Mouse (Mus musculus) limb, embryonic 14.5 days (tissue): Measurements from ENCODE around the gene Med17. TPM values are rescaled to one million over a fixed set of nuclear protein-coding genes. Genes with fewer than 3 reads are reported as not detected.

ENCODE experiments used
- ATAC-seq: fragments of 200-750 bp; cut with Nextera tagmentation; 2 replicates; pipeline ENCODE4 v1.8.0; 2017; ENCODE audit warnings: low read depth, moderate number of reproducible peaks, moderate TSS enrichment; ENCODE audit not compliant: low FRiP score
- DNase-seq: peaks from one replicate; pipeline ENCODE4 v3.0.0-alpha.2; 2015; ENCODE audit warnings: low spot score
- H3K27ac ChIP-seq: fragments of 300-500 bp; sonication (generic); replicated peaks from 2 replicates; pipeline ENCODE4 v1.5.1; 2014; ENCODE audit warnings: low read depth, mild to moderate bottlenecking, low read length, moderate library complexity, mixed read lengths
- H3K27me3 ChIP-seq: fragments of 300-500 bp; sonication (generic); 2 replicates; pipeline ENCODE4 v1.6.1; 2014; ENCODE audit warnings: low read length, mixed read lengths; ENCODE audit not compliant: control insufficient read depth, insufficient read depth
- H3K36me3 ChIP-seq: fragments of 300-500 bp; sonication (generic); 2 replicates; pipeline ENCODE4 v1.6.1; 2014; ENCODE audit warnings: mild to moderate bottlenecking, low read length, moderate library complexity, mixed read lengths; ENCODE audit not compliant: control insufficient read depth, insufficient read depth
- H3K4me1 ChIP-seq: fragments of 300-500 bp; sonication (generic); 2 replicates; pipeline ENCODE4 v1.6.1; 2014; ENCODE audit warnings: antibody characterized with exemption, low read length, mixed read lengths; ENCODE audit not compliant: control insufficient read depth, insufficient read depth
- H3K4me2 ChIP-seq: fragments of 300-500 bp; sonication (generic); replicated peaks from 2 replicates; pipeline ENCODE4 v1.6.1; 2014; ENCODE audit warnings: low read depth, mild to moderate bottlenecking, low read length, moderate library complexity; ENCODE audit not compliant: severe bottlenecking
- H3K4me3 ChIP-seq: fragments of 300-500 bp; sonication (generic); replicated peaks from 2 replicates; pipeline ENCODE4 v1.5.1; 2014; ENCODE audit warnings: low read length
- H3K9ac ChIP-seq: fragments of 300-500 bp; sonication (generic); 2 replicates; pipeline ENCODE4 v1.6.1; 2014; ENCODE audit warnings: mild to moderate bottlenecking, low read depth, low read length, moderate library complexity; ENCODE audit not compliant: severe bottlenecking
- H3K9me3 ChIP-seq: fragments of 300-500 bp; sonication (generic); 2 replicates; pipeline ENCODE4 v1.6.1; 2016; ENCODE audit warnings: low read length; ENCODE audit not compliant: control insufficient read depth
- POLR2A ChIP-seq: fragments of 200-500 bp; IDR thresholded peaks from 2 replicates; pipeline ENCODE4 v1.8.0; 2012; ENCODE audit warnings: inconsistent platforms, mild to moderate bottlenecking, moderate library complexity, borderline replicate concordance; ENCODE audit not compliant: insufficient read depth, insufficient read length; ENCODE audit errors: extremely low read depth
- WGBS: fragments of 180-500 bp; shearing (Covaris S2); extraction: QIAGEN DNeasy Blood & Tissue Kit; methylation state at CpG from one replicate; pipeline ENCODE4 v1.1.7; 2014; 5-methylcytosine and 5-hydroxymethylcytosine counted together
- polyA plus RNA-seq, 2 experiments: library from polyadenylated mRNA; depleted of rRNA in 1 of 2; stranded (reverse) in 1 of 2; unstranded in 1 of 2; fragments of >200 nt; fragmentation: Nextera tagmentation in 1 of 2; extraction: Ambion mirVana in 1 of 2; gene quantifications; 2 replicates each; pipeline versions ENCODE4 v1.2.1 to v1.2.3; 2012 to 2014

The Med17 gene
- polyA plus RNA-seq, 2 experiments: 33.6 to 46.4 TPM

DNA sequence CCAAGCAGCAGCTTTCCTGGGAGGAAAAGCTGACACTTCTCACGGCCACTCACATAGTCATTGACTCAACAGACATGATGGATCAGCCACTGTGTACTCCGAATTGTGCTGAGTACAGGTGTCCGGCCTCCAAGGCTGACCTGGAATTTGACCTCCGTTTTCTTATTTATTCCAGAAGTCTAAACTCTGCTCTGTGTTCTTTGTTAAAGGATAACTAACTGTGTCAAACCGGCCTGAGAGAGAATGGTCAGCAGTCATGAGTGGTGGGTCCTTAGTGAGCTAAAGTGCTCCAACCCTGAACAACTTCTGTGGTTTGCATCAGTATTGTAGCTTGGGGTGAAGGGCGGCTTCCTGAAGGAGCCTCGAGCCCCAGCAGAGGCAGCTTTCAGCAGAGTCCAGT lies 27.5 kb downstream of the Med17 start:
- no peak overlapping the region for H3K27ac ChIP-seq
- no peak overlapping the region for H3K4me2 ChIP-seq
- H3K4me3 ChIP-seq: no peak overlapping the region
- no peaks in the 10 kb centered on the region for H3K9me3 ChIP-seq
- ATAC-seq (no peak), DNase-seq (no peak)
- H3K27me3 ChIP-seq: no peaks in the 10 kb centered on the region
- no peak for TF ChIP-seq POLR2A
- 81% methylated on average over 7 of the region's 7 CpGs for whole genome bisulfite sequencing
- H3K36me3 ChIP-seq: no peaks in the 10 kb centered on the region
- H3K9ac ChIP-seq: no peak overlapping the region
- no peaks in the 10 kb centered on the region for H3K4me1 ChIP-seq

- ATAC-seq: no peak
Measured at GRCm38 (mm10) chr9:15250376-15250775, 29.4 kb downstream of the Med17 start.

GRCm38 (mm10) chr9:15245319-15246075 lies 34.2 kb downstream of the Med17 start:
- no peak for TF ChIP-seq POLR2A
- Histone ChIP-seq H3K27me3 (no peaks in the 10 kb centered on the region), H3K9ac (no peak overlapping the region), H3K4me2 (no peak overlapping the region), H3K9me3 (no peaks in the 10 kb centered on the region), H3K36me3 (no peaks in the 10 kb centered on the region), H3K4me1 (no peaks in the 10 kb centered on the region), H3K27ac (no peak overlapping the region), H3K4me3 (no peak overlapping the region)
- DNase-seq (no peak), ATAC-seq (no peak)
- 51% methylated on average over 14 of the region's 14 CpGs for WGBS

More at GRCm38 (mm10) chr9:15250376-15250775, 29.4 kb downstream of the Med17 start:
- no peak for DNase-seq
- H3K4me3 ChIP-seq: no peak overlapping the region
- 75% methylated on average over 7 of the region's 7 CpGs for WGBS
- TF ChIP-seq POLR2A: no peak
- H3K36me3 ChIP-seq: no peaks in the 10 kb centered on the region
- H3K9me3 ChIP-seq: no peaks in the 10 kb centered on the region
- H3K27me3 ChIP-seq: no peaks in the 10 kb centered on the region
- no peak overlapping the region for H3K4me2 ChIP-seq
- no peaks in the 10 kb centered on the region for H3K4me1 ChIP-seq
- H3K27ac ChIP-seq: no peak overlapping the region
- no peak overlapping the region for H3K9ac ChIP-seq

DNA sequence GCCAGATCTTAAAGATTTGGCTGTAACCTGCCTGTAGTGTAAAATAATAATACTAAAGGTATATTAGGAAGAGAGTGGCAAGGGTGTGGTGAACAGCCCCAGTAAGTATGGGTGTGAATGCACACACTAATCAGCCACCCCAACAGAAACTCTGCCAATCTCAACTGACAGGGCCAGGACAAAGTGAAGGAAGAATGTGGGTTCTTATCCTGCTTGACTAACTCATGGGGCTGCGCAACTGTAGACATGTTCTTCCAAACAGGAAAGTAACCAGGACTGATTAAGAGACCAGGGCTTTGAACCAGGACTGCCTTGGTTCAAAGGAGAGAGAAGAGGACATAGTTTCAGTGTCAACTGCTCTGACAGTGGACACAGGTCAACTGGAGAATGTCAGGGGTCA lies 37.6 kb downstream of the Med17 start:
- 100% methylated on average over 1 of the region's 1 CpGs for WGBS
- peaks cover 10% of the 10 kb centered on the region; the same call in 1 of the 2 replicates for H3K27me3 ChIP-seq
- TF ChIP-seq POLR2A: no peak
- H3K9me3 ChIP-seq: no peaks in the 10 kb centered on the region
- H3K27ac ChIP-seq: no peak overlapping the region
- H3K4me3 ChIP-seq: no peak overlapping the region
- no peaks in the 10 kb centered on the region for H3K4me1 ChIP-seq
- no peak overlapping the region for H3K4me2 ChIP-seq
- no peaks in the 10 kb centered on the region for H3K36me3 ChIP-seq
- no peak for DNase-seq
- no peak for ATAC-seq
- H3K9ac ChIP-seq: no peak overlapping the region

DNA sequence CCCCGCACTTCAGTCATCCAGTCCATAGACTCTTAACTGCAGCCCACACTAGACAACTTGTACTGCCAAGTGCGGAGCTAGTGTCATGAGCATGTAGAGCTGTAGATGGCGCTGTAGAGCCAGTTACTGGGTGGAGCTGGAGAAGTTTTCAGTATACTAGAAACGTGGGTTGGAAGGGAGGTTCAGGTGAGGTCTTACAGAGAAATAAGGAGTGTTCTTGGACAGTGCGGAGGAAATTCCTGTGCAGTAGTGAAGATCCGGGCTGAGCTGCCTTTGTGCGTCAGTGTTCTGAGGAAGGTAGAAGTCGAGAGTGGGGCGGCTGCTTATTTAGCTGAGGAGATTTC lies 38.2 kb downstream of the Med17 start:
- peak; percentile 61 for DNase-seq
- Histone ChIP-seq H3K4me3 (no peak overlapping the region), H3K36me3 (no peaks in the 10 kb centered on the region), H3K9ac (no peak overlapping the region), H3K9me3 (no peaks in the 10 kb centered on the region), H3K27me3 (peaks cover 10% of the 10 kb centered on the region; the same call in 1 of the 2 replicates), H3K4me2 (no peak overlapping the region), H3K27ac (no peak overlapping the region), H3K4me1 (no peaks in the 10 kb centered on the region)
- TF ChIP-seq POLR2A: no peak
- 44% methylated on average over 9 of the region's 9 CpGs for WGBS
- no peak for ATAC-seq
